Mouse (Mus musculus) layer of hippocampus, adult 2 months (tissue): Measurements from ENCODE around the gene Actg2. TPM values are rescaled to one million over a fixed set of nuclear protein-coding genes. Genes with fewer than 3 reads are reported as not detected.
A peak's percentile ranks its signal among the peaks of the same experiment; 100 is the strongest.

Experiments used
- DNase-seq, 2 experiments: peaks; one replicate each; pipeline ENCODE4 v3.0.0; 2022; ENCODE audit warnings: low spot score in 2 of 2
- H3K27ac ChIP-seq: fragments of 200-600 bp; 2 replicates; pipeline ENCODE4 v1.8.1; 2022
- H3K4me3 ChIP-seq: fragments of 200-600 bp; 2 replicates; pipeline ENCODE4 v1.8.1; 2022; ENCODE audit warnings: mild to moderate bottlenecking
- CTCF ChIP-seq: fragments of 200-600 bp; conservative IDR thresholded peaks from 2 replicates; pipeline ENCODE4 v1.8.1; 2022; ENCODE audit warnings: antibody characterized with exemption, mild to moderate bottlenecking, moderate library complexity
- total RNA-seq, 2 experiments: library from RNA; stranded (reverse); gene quantifications; 2 replicates each; pipeline ENCODE4 v1.2.3; 2021

Actg2 gene
- total RNA-seq, 2 experiments from 2014 or later, result not detected

- Histone ChIP-seq H3K4me3 (no peak overlapping the region), H3K27ac (no peak overlapping the region)
- TF ChIP-seq CTCF, result no peak
- DNase-seq, result no peak
These were observed 50.2 kb downstream of the Actg2 start for GRCm38 (mm10) chr6:83485854-83486253.

- no peak for TF ChIP-seq CTCF
- Histone ChIP-seq H3K27ac (no peak overlapping the region), H3K4me3 (no peak overlapping the region)
- DNase-seq, result no peak
These were observed 52.3 kb downstream of the Actg2 start for GRCm38 (mm10) chr6:83483776-83484175.

GRCm38 (mm10) chr6:83482418-83483085, 53.5 kb downstream of the Actg2 start:
- DNase-seq, result no peak
- Histone ChIP-seq H3K4me3 (no peak overlapping the region), H3K27ac (no peak overlapping the region)
- no peak for TF ChIP-seq CTCF

- H3K27ac ChIP-seq, result no peak overlapping the region
- H3K4me3 ChIP-seq, result no peak overlapping the region
- TF ChIP-seq CTCF, result no peak
- no peak for DNase-seq
These were observed 55.9 kb downstream of the Actg2 start for GRCm38 (mm10) chr6:83480019-83480655.

GRCm38 (mm10) chr6:83479193-83479592, 56.9 kb downstream of the Actg2 start:
- TF ChIP-seq CTCF, result no peak
- Histone ChIP-seq H3K4me3 (no peak overlapping the region), H3K27ac (no peak overlapping the region)
- no peak for DNase-seq

- H3K27ac ChIP-seq, result no peak overlapping the region
- H3K4me3 ChIP-seq, result no peak overlapping the region
- DNase-seq, result no peak
- no peak for TF ChIP-seq CTCF
These were observed 57.4 kb downstream of the Actg2 start for GRCm38 (mm10) chr6:83478628-83479027.

- no peak for DNase-seq
- H3K4me3 ChIP-seq, result no peak overlapping the region
- peak; percentile 66 for TF ChIP-seq CTCF
- no peak overlapping the region for H3K27ac ChIP-seq
These were observed 57.8 kb downstream of the Actg2 start for GRCm38 (mm10) chr6:83478217-83478616.

- no peak for TF ChIP-seq CTCF
- DNase-seq, result no peak
- Histone ChIP-seq H3K4me3 (no peak overlapping the region), H3K27ac (no peak overlapping the region)
These were observed 60.6 kb downstream of the Actg2 start for GRCm38 (mm10) chr6:83475431-83475830.

- no peak overlapping the region for H3K27ac ChIP-seq
- H3K4me3 ChIP-seq, result no peak overlapping the region
- no peak for TF ChIP-seq CTCF
- no peak for DNase-seq
These were observed 62.8 kb downstream of the Actg2 start for GRCm38 (mm10) chr6:83473240-83473639.

GRCm38 (mm10) chr6:83471739-83472138, 64.3 kb downstream of the Actg2 start:
- TF ChIP-seq CTCF, result no peak
- no peak overlapping the region for H3K27ac ChIP-seq
- no peak for DNase-seq
- no peak overlapping the region for H3K4me3 ChIP-seq

GRCm38 (mm10) chr6:83464011-83464410, 72.1 kb downstream of the Actg2 start:
- TF ChIP-seq CTCF, result no peak
- Histone ChIP-seq H3K4me3 (no peak overlapping the region), H3K27ac (no peak overlapping the region)
- no peak for DNase-seq

Other genes starting within 250 kb of the Actg2 start
- gene Mthfd2, start 210.4 kb downstream of the Actg2 start, total RNA-seq, result 1 to 10 TPM; 5.8 to 7.1 TPM
- 10 to 100 TPM; 16.2 to 22.2 TPM for gene Mob1a, start 210.2 kb downstream of the Actg2 start, total RNA-seq
- 10 to 100 TPM; 46.0 to 49.4 TPM for gene Bola3, start 187.1 kb downstream of the Actg2 start, total RNA-seq
- gene Tet3, start 77.2 kb downstream of the Actg2 start, total RNA-seq, result 10 to 100 TPM; 61.0 to 65.9 TPM
- 10 to 100 TPM; 36.8 to 38.6 TPM for gene Dguok, start 29.3 kb downstream of the Actg2 start, total RNA-seq
- gene Stambp, start 36.5 kb upstream of the Actg2 start, total RNA-seq, result 10 to 100 TPM; 33.0 to 35.5 TPM
- gene Clec4f, start 119.9 kb upstream of the Actg2 start, total RNA-seq, result not detected
- not detected for gene Cd207, start 141.6 kb upstream of the Actg2 start, total RNA-seq
- not detected for gene Vax2, start 175.0 kb upstream of the Actg2 start, total RNA-seq
- gene Atp6v1b1, start 206.7 kb upstream of the Actg2 start, total RNA-seq, result under 1 TPM; 0.31 to 0.42 TPM
- not detected for gene Ankrd53, start 226.4 kb upstream of the Actg2 start, total RNA-seq
- 10 to 100 TPM; 51.8 to 55.3 TPM for gene Tex261, start 239.5 kb upstream of the Actg2 start, total RNA-seq